Mouse (Mus musculus) small intestine, adult 2 months (tissue): Measurements from ENCODE around the gene Kirrel3.

Source experiments
- CTCF ChIP-seq: fragments of 200-500 bp; IDR thresholded peaks from 2 replicates; pipeline ENCODE4 v1.5.1; 2012; ENCODE audit warnings: low read depth, mild to moderate bottlenecking, control low read depth, inconsistent platforms, low read length, moderate library complexity, mixed read lengths; ENCODE audit not compliant: insufficient replicate concordance, insufficient read length; ENCODE audit errors: extremely low read depth
- POLR2A ChIP-seq: fragments of 200-500 bp; IDR thresholded peaks from 2 replicates; pipeline ENCODE4 v1.6.1; 2012; ENCODE audit warnings: low read depth, mild to moderate bottlenecking, control low read depth, inconsistent platforms, low read length, moderate library complexity

DNA sequence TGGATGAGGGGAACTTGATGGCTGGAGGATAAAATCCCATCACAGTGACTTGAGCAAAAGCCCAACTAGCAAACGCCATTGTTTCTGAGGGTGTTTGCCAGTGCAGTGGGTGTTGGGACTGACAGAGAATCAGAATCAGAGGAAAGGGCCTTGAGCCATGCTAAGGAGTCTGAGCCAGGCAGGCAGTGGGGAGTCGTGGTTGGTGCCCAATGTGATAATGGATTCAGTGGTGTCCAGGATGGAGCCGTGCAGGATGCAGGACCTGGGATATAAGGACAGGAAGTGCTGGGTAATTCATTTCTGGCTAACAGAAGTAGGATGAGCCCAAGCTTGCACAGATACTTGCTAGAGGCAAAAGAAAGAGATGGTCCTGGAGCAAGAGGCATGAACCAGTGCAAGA lies 477.9 kb downstream of the Kirrel3 start:
- TF ChIP-seq CTCF (no peak), POLR2A (no peak)
